Mouse (Mus musculus): ENCODE measurements around the gene Mthfd1l. TPM values are rescaled to one million over a fixed set of nuclear protein-coding genes. Genes with fewer than 3 reads are reported as not detected.

Gene Mthfd1l
- total RNA-seq, 1 experiment from 2014 or later = 7.8 TPM

DNA sequence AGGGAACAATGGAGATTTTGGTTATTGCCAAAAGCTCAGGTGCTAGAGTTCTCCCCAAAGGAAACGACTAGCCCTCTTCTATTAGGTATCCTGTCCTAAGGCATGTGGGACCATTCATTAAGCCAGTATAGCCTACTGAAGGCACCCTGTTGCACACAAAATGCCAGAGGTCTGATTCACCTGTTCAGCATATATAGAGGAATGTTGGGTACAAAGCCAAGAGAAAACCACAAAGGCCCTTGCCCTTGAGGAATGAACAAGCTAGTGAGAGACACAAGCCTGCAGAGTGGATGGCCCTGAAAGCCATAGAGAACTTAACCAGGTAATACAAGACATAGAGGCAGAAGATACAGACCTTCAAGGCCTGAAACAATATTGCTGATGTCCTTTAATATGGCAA, 148.3 kb downstream of the Mthfd1l start:
- DNase-seq = no peak

DNA sequence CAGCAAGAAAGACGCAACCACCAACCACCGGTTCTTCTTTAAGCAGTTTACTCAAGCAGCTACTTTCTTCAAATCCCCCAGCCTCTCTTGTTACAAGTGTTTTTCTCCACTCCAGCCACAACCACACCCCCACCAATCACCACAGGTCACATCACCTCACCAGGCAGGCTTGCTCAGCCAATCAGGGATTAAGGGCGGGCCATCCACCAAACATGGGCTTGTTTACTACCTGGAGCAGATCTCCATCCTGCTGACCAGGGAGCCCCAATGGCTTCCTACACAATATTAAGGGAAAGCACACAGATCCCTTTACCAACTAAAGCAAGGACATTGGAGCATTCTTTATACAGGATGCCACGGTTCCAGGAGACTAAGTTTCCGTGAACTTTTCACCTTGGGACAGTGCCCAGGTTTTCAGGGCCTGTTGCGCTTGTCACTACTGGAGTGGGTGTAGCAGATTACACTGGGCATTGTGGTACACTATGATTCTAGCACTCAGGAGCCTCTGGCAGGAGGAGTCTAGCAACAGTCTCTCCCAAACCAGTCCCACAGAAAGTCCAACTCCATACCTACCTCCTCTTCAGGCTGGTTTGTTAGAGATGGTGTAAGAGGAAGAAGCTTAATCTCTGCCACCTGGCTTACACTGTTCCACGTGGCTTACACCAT, 150.5 kb downstream of the Mthfd1l start:
- peak; percentile 41 for DNase-seq

DNA sequence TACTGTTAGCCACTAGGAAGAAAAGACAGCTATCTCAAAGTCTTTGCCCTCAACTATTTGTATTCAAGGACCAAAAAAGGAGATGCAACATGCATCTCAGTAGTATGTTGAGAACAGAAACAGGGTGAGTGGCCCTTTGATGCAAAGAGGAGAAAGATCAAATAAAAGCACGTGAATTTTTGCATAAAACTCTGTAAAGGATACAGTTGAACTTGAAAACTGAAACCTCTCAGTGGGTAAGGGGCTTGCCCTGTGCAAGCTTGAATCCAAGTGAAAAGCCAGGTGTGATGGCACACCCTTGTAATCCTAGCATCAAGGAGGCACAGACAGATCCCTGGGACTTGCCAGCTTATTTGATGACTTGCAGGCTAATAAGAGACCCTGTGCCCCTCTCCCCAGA, 151.2 kb downstream of the Mthfd1l start:
- no peak for DNase-seq

DNA sequence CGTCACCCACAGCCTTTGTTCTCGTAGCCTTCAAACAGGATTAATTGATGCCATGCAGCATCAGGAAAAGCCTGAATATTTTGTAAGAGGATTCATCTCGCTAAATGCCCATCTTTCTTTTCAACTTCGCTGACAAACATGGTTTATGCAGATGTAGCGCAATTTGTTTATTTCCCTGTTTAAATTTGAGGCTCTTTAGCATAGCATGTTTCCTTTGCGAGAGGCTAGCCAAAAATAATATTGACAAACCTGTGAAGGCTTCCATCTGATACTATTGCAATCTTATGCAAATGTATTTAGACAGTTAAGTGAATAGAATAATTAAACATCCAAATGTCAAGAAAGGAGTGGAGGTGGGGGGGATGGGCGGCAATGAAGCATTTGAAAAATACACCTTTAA, 152.3 kb downstream of the Mthfd1l start:
- DNase-seq = no peak

DNA sequence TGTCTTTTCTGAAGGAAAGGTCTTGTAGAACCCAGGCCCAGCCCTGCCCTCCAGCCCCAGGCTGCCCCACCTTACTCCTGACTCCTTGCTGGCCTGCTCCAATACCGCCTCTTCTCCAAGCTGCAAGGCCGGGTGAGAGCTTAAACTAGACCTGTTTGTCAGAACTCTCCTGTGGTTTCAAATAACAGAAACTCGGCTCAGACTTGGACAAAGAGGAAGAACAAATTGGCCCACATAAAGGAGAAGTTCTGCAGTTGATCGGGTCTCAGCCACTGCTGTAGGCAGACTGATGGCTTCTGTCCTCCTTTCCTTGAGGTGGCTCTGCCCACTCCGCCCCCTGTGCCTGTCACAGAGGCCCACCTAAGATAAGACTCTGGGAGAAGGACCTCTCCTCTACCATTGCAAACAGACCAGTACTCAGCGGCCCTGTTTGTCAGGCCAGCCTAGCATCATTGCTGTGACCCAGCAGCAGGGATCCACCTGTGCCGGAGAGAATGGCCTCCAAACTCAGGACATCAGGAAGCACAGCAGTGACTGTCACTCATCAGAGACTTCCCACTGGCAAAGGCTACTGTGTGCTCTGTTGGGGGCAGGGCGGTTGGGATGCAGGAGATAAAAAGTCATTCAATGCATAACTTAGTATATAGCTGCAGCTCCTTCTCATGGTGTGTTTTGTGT, 153.6 kb downstream of the Mthfd1l start:
- no peak for DNase-seq

DNA sequence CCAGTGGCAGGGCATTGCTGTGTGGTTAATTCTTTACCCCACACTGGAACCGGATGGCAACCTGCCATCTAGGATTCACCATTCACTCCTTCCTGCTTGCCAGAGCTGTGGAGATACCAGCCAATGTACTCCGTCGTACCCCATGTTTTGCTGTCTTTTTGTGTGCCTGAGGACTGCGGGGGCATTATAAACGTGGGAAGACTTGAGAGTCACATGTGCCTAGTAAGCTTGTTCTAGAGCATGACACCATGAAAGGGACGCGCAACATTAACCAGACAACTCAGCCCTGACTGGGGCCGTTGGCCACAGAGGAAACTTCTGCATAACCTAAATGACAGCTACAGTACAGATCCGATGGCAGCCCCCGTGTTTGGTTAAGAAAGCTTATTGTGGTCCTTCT, 155.5 kb downstream of the Mthfd1l start:
- DNase-seq = no peak

DNA sequence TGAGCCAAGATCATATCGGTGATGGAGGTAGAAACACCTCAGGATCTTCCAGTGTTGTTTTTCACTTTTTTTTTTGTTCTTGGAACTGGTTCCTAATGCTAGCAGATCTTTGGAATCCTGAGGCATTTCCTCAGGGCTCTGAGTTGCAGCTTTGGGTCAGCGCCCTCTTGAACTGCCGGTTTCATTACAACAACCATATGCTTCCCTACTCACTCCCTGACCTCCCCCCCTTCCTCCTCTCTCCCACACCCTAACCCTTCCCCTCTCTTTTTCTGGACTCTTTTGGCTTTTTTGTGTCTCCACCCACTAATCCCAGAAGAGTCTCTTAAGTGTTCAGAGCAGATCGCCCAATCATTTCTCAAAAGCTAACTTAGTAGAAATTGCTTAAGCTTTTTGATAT, 156.0 kb downstream of the Mthfd1l start:
- DNase-seq = no peak

DNA sequence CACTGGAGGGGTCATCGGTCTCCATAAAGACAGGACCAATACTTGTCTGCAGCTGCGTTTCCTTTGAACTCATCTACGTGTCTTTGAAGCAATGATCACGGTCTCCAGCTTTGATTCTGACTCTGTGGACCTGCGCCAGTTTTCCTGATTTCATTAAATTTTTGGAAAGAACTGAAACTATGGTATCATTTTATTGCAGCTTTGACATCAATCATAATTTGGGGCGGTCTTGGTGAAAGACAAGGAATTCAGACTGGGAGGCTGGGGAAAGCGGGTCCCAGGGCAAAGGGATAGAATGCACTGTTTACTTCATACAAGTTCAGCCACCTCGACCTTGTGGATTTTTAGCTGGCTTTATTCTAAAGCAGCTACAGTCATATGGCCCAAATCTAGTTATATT, 156.5 kb downstream of the Mthfd1l start:
- no peak for DNase-seq

DNA sequence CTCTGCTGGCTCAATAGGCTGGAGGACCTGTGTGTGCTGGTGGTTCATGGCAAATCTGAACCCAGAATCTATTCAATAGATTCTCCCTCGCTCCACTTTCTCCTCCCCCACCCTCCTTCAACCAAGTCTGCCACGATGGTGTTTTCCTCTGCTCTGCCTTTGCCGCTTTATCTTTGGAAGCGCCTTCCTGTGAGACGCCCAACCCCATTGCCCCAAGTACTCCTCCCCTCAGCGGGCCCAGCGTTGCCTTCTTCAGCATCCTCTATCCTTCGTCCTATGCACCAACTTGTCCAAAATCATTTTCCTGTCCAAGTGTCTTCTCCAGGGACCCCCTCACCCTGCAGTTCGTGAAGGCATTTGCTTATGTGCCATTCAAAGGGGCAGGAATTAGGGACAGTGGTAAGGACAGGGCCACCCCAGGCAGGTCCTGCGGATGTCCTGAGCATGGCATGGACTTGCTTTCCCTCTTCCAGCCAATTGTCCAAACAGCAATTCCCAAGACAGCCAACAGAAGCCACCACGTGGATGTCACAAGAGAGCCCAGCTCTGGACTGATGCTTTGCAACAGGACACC, 157.2 kb downstream of the Mthfd1l start:
- DNase-seq = no peak

DNA sequence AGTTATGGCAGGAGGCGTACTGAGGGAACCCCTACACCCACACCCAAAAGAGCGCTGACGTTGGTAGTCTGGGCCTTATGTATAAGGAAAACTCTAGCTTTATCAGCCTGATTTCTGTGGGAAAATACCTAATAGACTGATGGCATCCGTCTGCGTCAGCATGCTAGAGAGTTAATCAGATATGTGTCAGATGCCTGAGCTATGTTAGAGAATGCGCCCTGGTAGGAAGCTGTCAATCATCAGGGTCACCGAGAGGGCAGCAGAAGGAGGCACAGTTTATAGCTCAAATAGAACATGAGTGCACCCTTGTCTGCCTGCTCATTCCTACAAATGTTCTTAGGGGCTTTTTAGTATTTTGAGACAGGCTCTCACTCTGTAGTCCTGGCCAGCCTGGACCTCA, 159.8 kb downstream of the Mthfd1l start:
- DNase-seq = no peak

DNA sequence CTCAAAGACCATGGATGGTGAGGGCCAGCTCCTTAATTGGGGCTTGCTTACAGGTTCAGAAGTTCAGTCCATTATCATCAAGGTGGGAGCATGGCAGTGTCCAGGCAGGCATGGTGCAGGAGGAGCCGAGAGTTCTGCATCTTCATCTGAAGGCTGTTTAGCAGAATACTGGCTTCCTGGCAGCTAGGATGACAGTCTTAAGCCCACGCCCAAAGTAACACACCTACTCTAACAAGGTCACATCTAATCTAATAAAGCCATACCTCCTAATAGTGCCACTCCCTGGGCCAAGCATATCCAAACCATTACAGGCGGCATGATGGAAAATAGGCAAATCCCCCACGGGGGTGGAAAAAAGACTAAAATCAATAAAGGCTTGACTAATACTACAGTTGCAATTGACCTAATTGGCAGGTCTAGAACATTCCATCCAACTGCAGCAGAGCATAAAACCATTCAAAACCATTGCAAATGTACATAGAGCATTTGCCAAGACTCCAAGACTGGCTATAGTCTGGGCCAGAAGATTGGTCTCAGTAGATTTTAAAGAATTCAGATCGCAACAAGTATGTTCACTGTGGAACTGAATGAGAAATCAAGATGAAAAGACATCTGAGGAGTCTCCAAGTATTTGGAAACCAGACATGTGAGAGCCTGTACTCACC, 162.3 kb downstream of the Mthfd1l start:
- no peak for DNase-seq

DNA sequence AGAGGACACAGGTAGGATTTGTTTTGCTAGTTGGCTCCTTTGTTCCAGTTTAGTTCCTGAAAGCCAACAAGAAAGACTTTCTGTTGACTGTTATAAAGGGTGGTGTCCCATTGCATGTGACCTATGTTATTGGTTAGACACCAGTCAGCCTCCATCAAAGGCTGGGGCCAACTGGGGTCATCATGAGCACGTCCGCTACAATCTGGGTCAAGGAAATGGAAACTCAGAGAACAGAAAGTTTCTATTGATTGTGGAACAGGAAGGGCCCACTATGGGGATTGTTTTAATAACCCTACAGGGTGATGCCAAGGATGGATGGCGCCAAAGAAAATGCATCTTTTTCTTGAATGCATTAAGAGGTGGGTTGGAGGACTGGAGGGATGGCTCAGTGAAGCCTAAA, 166.6 kb downstream of the Mthfd1l start:
- no peak for DNase-seq

DNA sequence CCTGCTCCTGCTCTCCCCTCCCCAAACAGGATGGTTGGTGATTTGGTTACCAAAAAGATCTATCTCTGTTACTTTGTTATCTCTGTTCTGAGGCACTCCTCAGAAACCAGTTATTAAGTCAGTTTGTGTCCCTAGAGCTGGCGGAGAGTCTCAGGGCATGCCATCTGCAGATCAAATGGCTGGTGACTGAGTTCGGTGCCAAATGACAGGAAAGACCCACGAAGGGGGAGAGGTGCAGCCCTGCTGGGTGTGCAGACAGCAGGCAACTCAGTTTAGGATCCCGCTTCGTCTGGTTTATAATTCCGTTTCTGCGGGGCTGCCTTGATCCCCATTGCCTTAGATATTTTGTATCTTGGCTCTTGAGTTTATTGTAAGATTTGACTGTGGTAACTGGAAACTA, 168.8 kb downstream of the Mthfd1l start:
- DNase-seq = no peak

DNA sequence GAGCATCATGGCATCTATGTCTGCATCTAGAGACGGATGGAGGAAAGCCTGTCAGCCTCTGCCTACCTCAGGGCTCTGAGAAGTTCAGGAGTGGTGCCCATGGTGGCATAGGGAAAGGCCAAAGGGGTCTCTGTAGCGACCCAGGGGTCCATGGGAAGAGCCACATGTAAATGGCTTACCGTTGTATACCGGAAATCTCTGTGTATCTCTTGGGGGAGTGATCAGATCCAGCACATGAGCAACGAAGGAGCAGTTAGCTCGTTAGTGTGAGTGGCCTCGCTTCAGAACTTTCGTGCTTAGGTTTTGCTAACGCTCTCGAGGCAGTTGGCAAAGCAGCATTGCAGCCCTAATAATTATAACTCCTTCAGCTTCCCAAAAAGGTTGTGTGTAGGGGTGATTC, 169.9 kb downstream of the Mthfd1l start:
- DNase-seq = no peak

DNA sequence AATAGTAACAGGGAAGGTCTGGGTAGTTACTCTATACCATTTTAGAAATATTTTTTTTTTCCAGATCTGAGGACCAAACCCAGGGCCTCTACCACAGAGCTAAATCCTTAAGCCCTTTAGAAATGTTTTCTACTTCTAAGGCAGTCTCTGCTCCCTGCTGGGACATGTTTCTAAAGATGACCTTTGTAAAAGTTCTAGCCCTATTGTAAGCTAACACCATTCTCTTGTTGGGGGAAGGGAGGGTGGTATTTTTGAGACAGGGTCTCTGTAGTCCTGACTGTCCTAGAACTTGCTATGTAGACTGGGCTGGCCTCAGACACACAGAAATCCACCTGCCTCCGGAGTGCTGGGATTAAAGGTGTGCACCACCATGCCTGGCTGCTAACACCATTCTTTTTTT, 170.5 kb downstream of the Mthfd1l start:
- no peak for DNase-seq

DNA sequence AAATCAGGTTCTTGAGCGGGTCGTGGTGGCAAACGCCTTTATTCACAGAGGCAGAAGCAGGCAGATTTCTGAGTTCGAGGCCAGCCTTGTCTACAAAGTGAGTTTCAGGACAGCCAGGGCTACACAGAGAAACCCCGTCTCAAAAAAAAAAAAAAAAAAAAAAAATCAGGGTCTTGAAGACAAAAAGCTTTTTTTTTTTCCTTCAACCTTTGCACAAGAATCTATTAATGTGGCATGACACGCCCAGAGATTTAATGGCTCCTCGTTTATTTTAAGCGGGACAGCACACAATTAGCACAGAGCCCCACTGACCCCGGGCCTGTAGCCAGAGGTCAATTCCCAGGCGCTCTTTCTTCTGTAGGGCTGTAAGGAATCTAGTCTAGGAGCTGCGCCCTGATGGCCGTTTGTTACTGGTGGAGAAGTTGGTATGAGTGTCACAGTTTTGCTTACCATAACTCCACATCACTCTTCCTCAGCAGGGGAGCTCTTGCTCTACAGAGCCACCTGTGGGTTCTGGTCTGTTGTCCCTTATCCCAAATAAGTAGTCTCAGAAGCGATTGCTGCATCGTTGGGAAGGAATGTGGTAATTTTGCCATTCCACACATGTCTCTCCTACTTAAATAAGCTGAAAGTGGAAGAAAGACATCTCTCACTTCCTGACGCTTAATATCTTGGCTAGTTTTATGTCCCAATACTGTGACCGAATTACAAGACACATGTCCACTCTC, 172.3 kb downstream of the Mthfd1l start:
- peak; percentile 46 for DNase-seq

DNA sequence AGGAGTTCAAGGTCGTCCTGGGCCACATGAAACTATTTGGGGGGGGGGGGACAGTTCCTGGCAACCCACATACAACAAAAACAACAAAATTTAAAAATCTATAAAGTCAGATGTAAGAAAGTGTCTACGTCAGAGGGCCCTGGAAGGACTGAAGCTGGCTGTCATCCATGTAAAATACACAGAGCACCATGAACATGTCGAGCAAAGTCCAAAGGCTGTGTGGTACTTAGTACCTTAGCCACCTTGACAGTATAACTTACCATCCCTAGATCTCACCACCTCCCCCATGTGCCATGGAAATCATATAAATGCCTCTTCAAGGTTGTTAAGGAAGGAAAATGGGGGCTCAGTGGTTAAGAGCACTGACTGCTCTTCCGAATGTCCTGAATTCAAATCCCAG, 174.0 kb downstream of the Mthfd1l start:
- DNase-seq = no peak

DNA sequence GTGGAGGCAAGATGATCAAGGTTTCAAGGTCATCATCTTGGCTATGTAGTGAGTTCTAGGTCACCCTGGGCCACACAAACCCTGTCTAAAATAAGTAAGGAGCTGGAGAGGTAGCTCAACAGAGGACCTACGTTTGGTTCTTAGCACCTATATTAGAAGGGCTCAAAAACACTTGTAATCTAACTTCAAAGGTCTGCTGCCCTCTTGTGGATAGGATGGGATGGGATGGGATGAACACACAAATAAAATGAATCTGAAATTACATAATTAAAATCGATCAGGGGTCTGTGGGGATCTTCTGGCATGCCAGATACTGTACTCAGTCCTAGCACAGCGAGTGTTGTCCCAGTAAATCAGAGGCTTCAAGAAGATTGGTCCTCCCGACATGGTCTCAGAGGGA, 178.2 kb downstream of the Mthfd1l start:
- DNase-seq = no peak

DNA sequence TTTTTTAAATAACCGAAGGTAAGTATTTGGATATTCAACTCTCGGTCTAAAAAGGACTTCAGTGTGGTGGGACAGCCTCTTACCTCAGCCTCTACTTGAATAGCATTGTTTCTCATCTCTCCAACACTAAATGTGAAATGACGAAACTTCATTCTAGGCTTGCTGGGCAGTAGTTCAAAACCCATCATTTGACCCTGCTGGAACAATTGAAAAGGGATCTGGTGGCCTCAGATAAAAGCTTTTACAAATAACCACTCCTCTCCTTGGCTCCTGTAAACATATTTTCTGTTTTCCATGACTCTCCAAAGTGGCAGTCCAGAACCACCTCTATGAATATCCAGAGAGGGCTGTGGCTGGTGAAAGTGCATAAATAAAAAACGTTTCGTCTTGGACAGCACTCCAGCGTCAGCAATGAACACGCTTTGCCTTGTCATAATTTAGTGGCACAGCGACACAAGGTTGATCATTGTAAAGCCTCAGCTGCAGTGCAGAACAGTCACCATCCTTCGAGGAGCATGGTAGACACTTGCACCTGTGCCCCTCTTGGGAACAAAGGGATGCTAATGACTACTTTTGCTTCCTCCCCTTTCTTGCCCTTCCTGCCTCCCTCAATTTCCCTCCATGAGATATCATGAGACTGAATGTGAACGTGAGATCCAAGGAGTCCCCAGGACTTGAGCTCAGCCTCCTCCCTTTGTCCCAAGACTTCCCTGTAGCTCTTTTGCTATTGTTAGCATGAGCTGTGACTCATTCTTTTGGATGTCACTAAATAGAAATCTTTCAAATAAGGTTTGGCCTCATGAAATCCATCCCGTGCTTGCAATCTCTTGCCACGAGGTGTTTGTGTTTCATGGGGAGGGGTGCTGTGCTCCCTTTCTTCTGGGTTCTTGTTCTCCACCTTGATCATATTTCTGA, 179.2 kb downstream of the Mthfd1l start:
- no peak for DNase-seq

DNA sequence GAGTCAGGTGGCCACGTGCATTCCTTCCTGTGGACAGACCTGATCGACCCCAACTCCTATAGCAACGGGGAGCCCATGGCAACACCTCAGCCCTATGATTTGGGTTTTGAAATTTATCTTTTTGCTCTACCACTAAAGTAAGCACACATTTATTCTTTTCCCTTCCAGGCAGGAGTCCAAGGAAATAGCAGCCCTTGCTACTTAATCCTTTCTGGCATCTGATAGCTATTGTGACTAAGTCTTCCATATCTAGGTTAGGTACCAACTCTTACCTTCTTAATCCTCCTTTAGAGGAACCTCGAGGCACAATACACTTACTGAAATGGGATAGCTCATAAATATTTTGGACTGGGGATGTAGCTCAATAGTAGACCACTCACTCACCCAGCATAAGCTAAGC, 180.1 kb downstream of the Mthfd1l start:
- no peak for DNase-seq

DNA sequence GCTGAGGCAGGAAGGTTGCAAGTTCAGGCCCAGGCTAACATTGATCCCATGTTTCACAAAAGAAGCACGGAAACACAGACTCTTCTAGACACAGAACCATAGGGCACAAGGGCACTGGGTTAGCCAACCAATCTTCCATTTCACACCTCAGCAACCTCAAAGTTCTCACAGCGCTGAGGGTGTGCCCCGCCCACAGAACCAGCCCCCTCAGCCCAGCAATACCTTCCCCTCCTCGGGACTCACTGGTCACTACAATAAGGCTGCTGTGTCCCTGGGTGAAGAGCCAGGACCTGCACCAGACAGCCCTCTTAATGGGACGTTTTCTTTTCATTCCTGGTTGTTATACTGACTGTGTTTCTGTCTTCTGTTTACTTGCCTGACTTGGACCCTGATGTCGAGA, 181.1 kb downstream of the Mthfd1l start:
- no peak for DNase-seq

DNA sequence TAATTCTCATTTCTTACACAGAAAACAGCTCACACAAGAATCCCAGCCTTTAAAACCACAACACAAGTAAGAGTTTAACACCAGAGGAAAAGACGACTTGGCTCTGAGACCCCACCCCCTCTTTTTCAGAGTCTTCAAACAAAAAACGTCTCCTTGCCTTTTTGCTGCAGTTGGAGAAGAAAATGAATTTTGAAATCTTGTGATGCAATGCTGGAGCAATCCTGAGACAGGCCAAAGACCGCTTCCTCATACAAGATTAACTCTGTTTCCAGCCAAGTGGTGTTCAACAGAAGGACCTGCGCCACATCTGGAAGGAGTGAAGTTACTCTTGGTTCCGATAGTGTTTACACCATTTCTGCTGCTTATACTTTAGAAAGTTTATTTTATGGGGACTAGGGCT, 182.6 kb downstream of the Mthfd1l start:
- DNase-seq = no peak
